Mouse (Mus musculus) ES-E14 (cell line): Measurements from ENCODE around the gene Edil3. TPM values are rescaled to one million over a fixed set of nuclear protein-coding genes. Genes with fewer than 3 reads are reported as not detected.

ENCODE experiments used
- DNase-seq: peaks from one replicate; pipeline ENCODE4 v3.0.0-alpha.2; 2013; ENCODE audit warnings: low read depth, low spot score
- H3K27ac ChIP-seq: 2 replicates; pipeline ENCODE4 v1.5.1; 2012; ENCODE audit warnings: low read depth, mild to moderate bottlenecking, low read length, moderate library complexity, mixed read lengths; ENCODE audit not compliant: poor library complexity, insufficient read depth, severe bottlenecking
- H3K36me3 ChIP-seq: 2 replicates; pipeline ENCODE4 v1.6.1; 2012; ENCODE audit warnings: mild to moderate bottlenecking, low read length, moderate library complexity, mixed read lengths; ENCODE audit not compliant: control insufficient read depth, poor library complexity, insufficient read depth, severe bottlenecking
- H3K4me1 ChIP-seq, 2 experiments: fragments of 150-350 bp in 1 of 2; sonication (generic) in 1 of 2; 2 replicates each; pipeline ENCODE4 v1.6.1; 2012; ENCODE audit warnings: low read length in 2 of 2, mild to moderate bottlenecking in 1 of 2, mixed read lengths in 1 of 2; ENCODE audit not compliant: control insufficient read depth in 2 of 2, insufficient read depth in 2 of 2, poor library complexity in 1 of 2
- H3K4me3 ChIP-seq, 2 experiments: fragments of 150-350 bp in 1 of 2; sonication (generic) in 1 of 2; 2 replicates each; pipeline ENCODE4 v1.5.1; 2012; ENCODE audit warnings: low read length in 2 of 2, low read depth in 1 of 2, mild to moderate bottlenecking in 1 of 2, mixed read lengths in 1 of 2; ENCODE audit not compliant: insufficient read depth in 1 of 2, poor library complexity in 1 of 2, severe bottlenecking in 1 of 2
- H3K9ac ChIP-seq: 2 replicates; pipeline ENCODE4 v1.6.1; 2012; ENCODE audit warnings: low read depth, mild to moderate bottlenecking, low read length, mixed read lengths; ENCODE audit not compliant: poor library complexity, insufficient read depth, severe bottlenecking
- H3K9me3 ChIP-seq: fragments of 150-350 bp; sonication (generic); 2 replicates; pipeline ENCODE4 v1.6.1; 2012; ENCODE audit warnings: low read depth, mild to moderate bottlenecking, low read length; ENCODE audit not compliant: control insufficient read depth, insufficient read depth
- CHD2 ChIP-seq: IDR thresholded peaks from 2 replicates; pipeline ENCODE4 v1.6.1; 2014; ENCODE audit warnings: mild to moderate bottlenecking, low read depth, low read length, inconsistent platforms
- HCFC1 ChIP-seq: IDR thresholded peaks from 2 replicates; pipeline ENCODE4 v1.6.1; 2012; ENCODE audit warnings: low read length, inconsistent platforms, borderline replicate concordance; ENCODE audit not compliant: insufficient read depth
- MAFK ChIP-seq: IDR thresholded peaks from 2 replicates; pipeline ENCODE4 v1.6.1; 2014; ENCODE audit warnings: mild to moderate bottlenecking, low read depth, low read length, inconsistent platforms; ENCODE audit not compliant: insufficient read depth
- ZC3H11A ChIP-seq: IDR thresholded peaks from 2 replicates; pipeline ENCODE4 v1.6.1; 2012; ENCODE audit warnings: low read depth, mild to moderate bottlenecking, inconsistent platforms, low read length, borderline replicate concordance
- ZNF384 ChIP-seq: IDR thresholded peaks from 2 replicates; pipeline ENCODE4 v1.6.1; 2012; ENCODE audit warnings: low read depth, low read length, inconsistent platforms
- in situ Hi-C, 2 experiments: fragments of 600-800 bp; cut with MboI; formaldehyde crosslinking; loops; one replicate each; pipeline ENCODE4 v1.15.1; 2025; ENCODE audit warnings: low sequenced_read_pairs in 2 of 2, inconsistent platforms in 1 of 2; ENCODE audit not compliant: unreplicated experiment in 2 of 2
- total RNA-seq: library from RNA; depleted of rRNA; stranded (reverse); fragments of 300-350 nt; gene quantifications from 2 replicates; pipeline ENCODE4 v1.2.3, GENCODE M21; 2012

The Edil3 gene
- total RNA-seq, 1 experiment, result 0.89 TPM

DNA sequence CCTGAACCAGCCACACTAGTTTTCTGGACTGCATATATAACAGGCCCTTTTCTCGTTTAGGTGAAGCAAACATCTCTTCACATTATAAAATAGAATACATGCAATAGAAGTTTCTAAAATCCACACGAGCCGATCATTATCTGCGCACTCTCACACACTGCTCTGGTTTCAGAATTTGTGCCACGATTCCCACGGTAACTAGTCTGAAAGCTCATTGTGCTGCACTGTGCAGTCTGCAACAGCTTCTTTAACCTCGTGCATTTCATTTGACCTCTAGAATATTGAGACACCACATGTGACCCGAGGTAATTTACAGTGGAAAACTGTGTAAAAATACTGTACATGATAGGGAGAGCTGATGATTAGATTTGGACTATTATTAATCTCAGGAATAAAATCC lies 298.5 kb downstream of the Edil3 start:
- no peaks in the 10 kb centered on the region for H3K9me3 ChIP-seq
- no peak overlapping the region for H3K9ac ChIP-seq
- TF ChIP-seq ZC3H11A (no peak), HCFC1 (no peak), ZNF384 (no peak), MAFK (no peak), CHD2 (no peak)
- no peaks in the 10 kb centered on the region for H3K4me1 ChIP-seq
- no peaks in the 10 kb centered on the region for H3K36me3 ChIP-seq
- in situ Hi-C loops, result no loop called here
- no peak overlapping the region for H3K4me3 ChIP-seq
- H3K27ac ChIP-seq, result no peak overlapping the region
- no peak for DNase-seq

DNA sequence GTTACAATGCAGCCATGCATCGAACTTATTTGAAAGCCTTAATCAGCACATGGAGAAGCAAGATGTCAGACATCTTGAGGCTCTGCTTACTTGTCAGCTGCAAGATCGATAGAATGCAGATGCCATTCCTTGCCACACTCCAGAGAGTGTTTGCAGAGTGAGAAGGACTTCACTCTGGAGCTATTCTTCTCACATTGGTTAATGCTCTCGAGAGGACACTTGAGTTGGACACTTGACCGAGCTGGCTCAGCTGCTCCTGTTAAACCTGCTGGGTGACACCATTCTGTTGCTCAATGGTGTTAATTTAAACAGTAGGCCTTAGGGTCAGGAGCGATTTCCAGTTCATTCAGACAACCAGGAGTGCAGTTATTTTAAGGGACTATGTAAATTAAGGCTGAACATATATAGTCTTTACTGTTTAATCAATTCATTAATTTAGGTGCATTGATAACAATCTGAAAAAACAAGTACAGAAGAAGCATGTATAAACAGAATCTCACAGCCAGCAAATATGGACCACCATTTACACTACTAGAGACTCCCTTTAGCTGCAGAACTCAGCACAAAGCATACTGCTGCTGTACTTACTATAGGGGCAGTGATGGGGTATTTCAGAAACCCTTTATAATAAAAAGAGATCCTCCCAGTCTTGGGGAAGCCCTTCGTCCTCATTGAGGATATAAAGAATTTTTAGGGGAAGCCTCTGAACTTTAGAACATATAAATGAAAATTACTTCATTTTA lies 301.4 kb downstream of the Edil3 start:
- Histone ChIP-seq H3K4me1 (no peaks in the 10 kb centered on the region), H3K27ac (no peak overlapping the region), H3K9me3 (no peaks in the 10 kb centered on the region), H3K9ac (no peak overlapping the region), H3K36me3 (no peaks in the 10 kb centered on the region), H3K4me3 (no peak overlapping the region)
- TF ChIP-seq CHD2, result no peak
- TF ChIP-seq ZC3H11A, result no peak
- TF ChIP-seq ZNF384, result no peak
- no peak for TF ChIP-seq MAFK
- TF ChIP-seq HCFC1, result no peak
- in situ Hi-C loops, result no loop called here
- no peak for DNase-seq

DNA sequence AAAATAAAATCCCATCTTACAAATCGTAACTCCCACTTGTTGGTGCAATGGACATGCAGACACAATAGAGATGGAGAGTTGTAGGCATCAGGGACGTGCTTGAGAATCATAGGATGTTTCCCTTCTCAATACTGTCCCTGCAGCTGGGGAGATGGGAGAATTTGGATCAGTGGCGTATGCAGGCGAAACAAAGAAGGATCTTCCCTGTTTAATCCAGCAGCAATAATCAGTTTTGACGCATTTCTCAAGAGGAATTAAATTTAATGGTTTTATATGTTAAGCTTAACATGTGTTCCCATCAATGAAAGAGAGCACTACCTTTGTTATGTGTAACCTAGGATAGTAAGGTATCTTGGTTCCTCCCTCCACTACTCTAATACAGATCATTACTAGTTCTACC lies 302.1 kb downstream of the Edil3 start:
- no peaks in the 10 kb centered on the region for H3K36me3 ChIP-seq
- in situ Hi-C loops, result no loop called here
- H3K27ac ChIP-seq, result no peak overlapping the region
- no peak overlapping the region for H3K4me3 ChIP-seq
- H3K9ac ChIP-seq, result no peak overlapping the region
- H3K4me1 ChIP-seq, result no peaks in the 10 kb centered on the region
- no peaks in the 10 kb centered on the region for H3K9me3 ChIP-seq
- TF ChIP-seq ZNF384, result no peak
- no peak for TF ChIP-seq HCFC1
- no peak for TF ChIP-seq CHD2
- no peak for TF ChIP-seq ZC3H11A
- TF ChIP-seq MAFK, result no peak
- no peak for DNase-seq

DNA sequence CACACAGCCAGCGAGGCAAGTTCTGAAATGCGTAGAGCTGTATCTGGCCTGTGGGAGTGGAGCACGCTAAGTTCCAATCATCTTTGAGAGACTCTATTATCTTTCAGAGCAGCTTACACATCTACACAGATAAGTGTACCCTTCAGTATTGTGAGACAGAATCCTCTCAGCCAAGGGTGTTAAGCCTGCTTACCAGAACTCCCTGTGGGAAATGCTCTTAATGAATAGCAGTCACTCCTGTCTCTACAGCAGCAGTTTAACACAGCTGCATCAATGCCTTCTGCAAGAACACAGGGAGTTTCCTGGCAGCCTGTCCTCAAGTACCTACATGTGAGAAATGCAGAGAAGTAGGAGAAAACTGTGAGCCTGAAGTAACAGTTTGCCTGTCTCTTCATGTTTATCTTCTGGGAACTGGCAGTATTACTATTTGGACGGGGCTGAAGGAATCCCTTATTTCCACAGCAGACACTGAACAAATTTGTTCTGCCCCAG lies 324.8 kb downstream of the Edil3 start:
- H3K9ac ChIP-seq, result no peak overlapping the region
- no peak overlapping the region for H3K27ac ChIP-seq
- in situ Hi-C loops, result no loop called here
- no peaks in the 10 kb centered on the region for H3K9me3 ChIP-seq
- no peak overlapping the region for H3K4me3 ChIP-seq
- no peak for DNase-seq
- no peaks in the 10 kb centered on the region for H3K4me1 ChIP-seq
- TF ChIP-seq MAFK (no peak), ZNF384 (no peak), HCFC1 (no peak)
- H3K36me3 ChIP-seq, result no peaks in the 10 kb centered on the region

DNA sequence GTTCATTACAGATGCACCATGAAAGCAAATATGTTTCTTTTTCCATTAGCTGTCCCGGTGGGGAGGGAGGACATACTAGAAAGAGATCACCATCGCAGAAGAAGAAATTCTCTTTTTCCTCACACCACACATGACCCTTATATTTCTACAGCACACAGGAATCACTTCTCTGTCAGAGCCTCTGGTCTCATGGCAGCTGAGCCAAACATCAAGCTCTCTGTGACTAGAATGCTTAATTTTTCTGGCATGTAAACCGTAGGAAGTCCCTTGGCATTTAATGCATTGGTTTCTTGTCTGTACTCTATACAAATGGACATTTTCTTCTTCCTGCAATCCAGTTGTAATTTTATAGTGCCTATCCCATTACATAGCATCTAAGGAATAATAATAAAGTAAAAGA lies 330.6 kb downstream of the Edil3 start:
- H3K27ac ChIP-seq, result no peak overlapping the region
- TF ChIP-seq ZC3H11A, result no peak
- TF ChIP-seq ZNF384, result no peak
- no peak for TF ChIP-seq HCFC1
- no peak for TF ChIP-seq MAFK
- no peak for TF ChIP-seq CHD2

More for the DNA sequence above, 330.6 kb downstream of the Edil3 start:
- no peak for DNase-seq
- H3K36me3 ChIP-seq, result no peaks in the 10 kb centered on the region
- H3K4me1 ChIP-seq, result no peaks in the 10 kb centered on the region
- H3K4me3 ChIP-seq, result no peak overlapping the region
- no peak overlapping the region for H3K9ac ChIP-seq
- H3K9me3 ChIP-seq, result no peaks in the 10 kb centered on the region
- in situ Hi-C loops, result no loop called here
